Mouse (Mus musculus) ES-E14 (cell line): ENCODE results near the gene Wsb1. TPM values are rescaled to one million over a fixed set of nuclear protein-coding genes. Genes with fewer than 3 reads are reported as not detected.

Source experiments
- DNase-seq: peaks from one replicate; pipeline ENCODE4 v3.0.0-alpha.2; 2013; ENCODE audit warnings: low read depth, low spot score
- H3K27ac ChIP-seq: 2 replicates; pipeline ENCODE4 v1.5.1; 2012; ENCODE audit warnings: low read depth, mild to moderate bottlenecking, low read length, moderate library complexity, mixed read lengths; ENCODE audit not compliant: poor library complexity, insufficient read depth, severe bottlenecking
- H3K36me3 ChIP-seq: 2 replicates; pipeline ENCODE4 v1.6.1; 2012; ENCODE audit warnings: mild to moderate bottlenecking, low read length, moderate library complexity, mixed read lengths; ENCODE audit not compliant: control insufficient read depth, poor library complexity, insufficient read depth, severe bottlenecking
- H3K4me1 ChIP-seq, 2 experiments: fragments of 150-350 bp in 1 of 2; sonication (generic) in 1 of 2; 2 replicates each; pipeline ENCODE4 v1.6.1; 2012; ENCODE audit warnings: low read length in 2 of 2, mild to moderate bottlenecking in 1 of 2, mixed read lengths in 1 of 2; ENCODE audit not compliant: control insufficient read depth in 2 of 2, insufficient read depth in 2 of 2, poor library complexity in 1 of 2
- H3K4me3 ChIP-seq, 2 experiments: fragments of 150-350 bp in 1 of 2; sonication (generic) in 1 of 2; 2 replicates each; pipeline ENCODE4 v1.5.1; 2012; ENCODE audit warnings: low read length in 2 of 2, low read depth in 1 of 2, mild to moderate bottlenecking in 1 of 2, mixed read lengths in 1 of 2; ENCODE audit not compliant: insufficient read depth in 1 of 2, poor library complexity in 1 of 2, severe bottlenecking in 1 of 2
- H3K9ac ChIP-seq: 2 replicates; pipeline ENCODE4 v1.6.1; 2012; ENCODE audit warnings: low read depth, mild to moderate bottlenecking, low read length, mixed read lengths; ENCODE audit not compliant: poor library complexity, insufficient read depth, severe bottlenecking
- H3K9me3 ChIP-seq: fragments of 150-350 bp; sonication (generic); 2 replicates; pipeline ENCODE4 v1.6.1; 2012; ENCODE audit warnings: low read depth, mild to moderate bottlenecking, low read length; ENCODE audit not compliant: control insufficient read depth, insufficient read depth
- CHD2 ChIP-seq: IDR thresholded peaks from 2 replicates; pipeline ENCODE4 v1.6.1; 2014; ENCODE audit warnings: mild to moderate bottlenecking, low read depth, low read length, inconsistent platforms
- HCFC1 ChIP-seq: IDR thresholded peaks from 2 replicates; pipeline ENCODE4 v1.6.1; 2012; ENCODE audit warnings: low read length, inconsistent platforms, borderline replicate concordance; ENCODE audit not compliant: insufficient read depth
- MAFK ChIP-seq: IDR thresholded peaks from 2 replicates; pipeline ENCODE4 v1.6.1; 2014; ENCODE audit warnings: mild to moderate bottlenecking, low read depth, low read length, inconsistent platforms; ENCODE audit not compliant: insufficient read depth
- ZC3H11A ChIP-seq: IDR thresholded peaks from 2 replicates; pipeline ENCODE4 v1.6.1; 2012; ENCODE audit warnings: low read depth, mild to moderate bottlenecking, inconsistent platforms, low read length, borderline replicate concordance
- ZNF384 ChIP-seq: IDR thresholded peaks from 2 replicates; pipeline ENCODE4 v1.6.1; 2012; ENCODE audit warnings: low read depth, low read length, inconsistent platforms
- in situ Hi-C, 2 experiments: fragments of 600-800 bp; cut with MboI; formaldehyde crosslinking; loops; one replicate each; pipeline ENCODE4 v1.15.1; 2025; ENCODE audit warnings: low sequenced_read_pairs in 2 of 2, inconsistent platforms in 1 of 2; ENCODE audit not compliant: unreplicated experiment in 2 of 2
- total RNA-seq: library from RNA; depleted of rRNA; stranded (reverse); fragments of 300-350 nt; gene quantifications from 2 replicates; pipeline ENCODE4 v1.2.3, GENCODE M21; 2012

Gene Wsb1
- total RNA-seq, 1 experiment: 75.5 TPM

- H3K27ac ChIP-seq: no peak within 1 kb of the TSS
- no peak within 1 kb of the TSS for H3K9ac ChIP-seq
- no peak for DNase-seq
- H3K36me3 ChIP-seq: no peaks in the 10 kb centered on the region
- no peak within 1 kb of the TSS for H3K4me3 ChIP-seq
- TF ChIP-seq CHD2 (no peak), ZNF384 (no peak), HCFC1 (no peak), MAFK (no peak), ZC3H11A (no peak)
- 0 out of 4 replicates have a peak, but pooled peaks cover 0 to under 1% of the 10 kb centered on the region in 2 experiments for H3K4me1 ChIP-seq
- H3K9me3 ChIP-seq: no peaks in the 10 kb centered on the region
- in situ Hi-C loops: loop anchor here in 1 of 2 experiments (10.0 kb wide), 1 partner anchor 332 kb away; no protein-coding TSS in a partner anchor
These were observed 42.5 kb upstream of the Wsb1 start, which contains the start of gene Gm9964 for GRCm38 (mm10) chr11:79296856-79297491. TSS of gene Gm9964 (minus strand) at chr11:79296906.

GRCm38 (mm10) chr11:79296167-79296566, 41.7 kb upstream of the Wsb1 start:
- in situ Hi-C loops: loop anchor here in 1 of 2 experiments (10.0 kb wide), 1 partner anchor 331 kb away; no protein-coding TSS in a partner anchor
- H3K9ac ChIP-seq: no peak overlapping the region
- no peaks in the 10 kb centered on the region for H3K9me3 ChIP-seq
- no peak overlapping the region for H3K27ac ChIP-seq
- no peaks in the 10 kb centered on the region for H3K36me3 ChIP-seq
- peaks cover 0 to 6% of the 10 kb centered on the region in 2 experiments; a peak in 1 of 4 replicates for H3K4me1 ChIP-seq
- H3K4me3 ChIP-seq: no peak overlapping the region
- DNase-seq: peak; percentile 51
- peak; percentile 64; the same call in 1 of the 2 replicates for TF ChIP-seq ZC3H11A
- TF ChIP-seq MAFK: no peak

- H3K36me3 ChIP-seq: no peaks in the 10 kb centered on the region
- no peak for DNase-seq
- no peak overlapping the region for H3K9ac ChIP-seq
- peaks cover 0 to 8% of the 10 kb centered on the region in 2 experiments; a peak in 1 of 4 replicates for H3K4me1 ChIP-seq
- TF ChIP-seq ZNF384: no peak
- TF ChIP-seq HCFC1: no peak
- no peak for TF ChIP-seq MAFK
- TF ChIP-seq ZC3H11A: no peak
- no peak for TF ChIP-seq CHD2
- no peak overlapping the region for H3K27ac ChIP-seq
- in situ Hi-C loops: loop anchor here in 1 of 2 experiments (10.0 kb wide), 1 partner anchor 329 kb away; no protein-coding TSS in a partner anchor
- H3K9me3 ChIP-seq: no peaks in the 10 kb centered on the region
- no peak overlapping the region for H3K4me3 ChIP-seq
These were observed 39.5 kb upstream of the Wsb1 start for GRCm38 (mm10) chr11:79293971-79294370.

- no peak for DNase-seq
- in situ Hi-C loops: loop anchor here in 1 of 2 experiments (10.0 kb wide), 1 partner anchor 328 kb away; no protein-coding TSS in a partner anchor
- no peaks in the 10 kb centered on the region for H3K36me3 ChIP-seq
- no peak overlapping the region for H3K27ac ChIP-seq
- no peak overlapping the region for H3K9ac ChIP-seq
- H3K9me3 ChIP-seq: no peaks in the 10 kb centered on the region
- no peak for TF ChIP-seq ZC3H11A
- no peak for TF ChIP-seq MAFK
- no peak for TF ChIP-seq CHD2
- TF ChIP-seq ZNF384: no peak
- no peak for TF ChIP-seq HCFC1
- peaks cover 0 to 8% of the 10 kb centered on the region in 2 experiments; a peak in 1 of 4 replicates for H3K4me1 ChIP-seq
- no peak overlapping the region for H3K4me3 ChIP-seq
These were observed 38.6 kb upstream of the Wsb1 start for GRCm38 (mm10) chr11:79293025-79293424.

- H3K9ac ChIP-seq: no peak overlapping the region
- H3K4me3 ChIP-seq: no peak overlapping the region
- no peak for DNase-seq
- in situ Hi-C loops: loop anchor here in 1 of 2 experiments (10.0 kb wide), 1 partner anchor 327 kb away; no protein-coding TSS in a partner anchor
- H3K4me1 ChIP-seq: peaks cover 0 to 11% of the 10 kb centered on the region in 2 experiments; a peak in 2 of 4 replicates
- H3K36me3 ChIP-seq: no peaks in the 10 kb centered on the region
- no peak for TF ChIP-seq MAFK
- no peak for TF ChIP-seq ZNF384
- TF ChIP-seq HCFC1: no peak
- no peak for TF ChIP-seq ZC3H11A
- no peak for TF ChIP-seq CHD2
- no peaks in the 10 kb centered on the region for H3K9me3 ChIP-seq
- H3K27ac ChIP-seq: no peak overlapping the region
These were observed 37.7 kb upstream of the Wsb1 start for GRCm38 (mm10) chr11:79292130-79292529.
